Mouse (Mus musculus) neural tube, embryonic 10.5 days (tissue): Measurements from ENCODE around the gene Eva1a.

Experiments used
- DNase-seq: peaks from one replicate; pipeline ENCODE4 v3.0.0-alpha.2; 2017; ENCODE audit warnings: low spot score; ENCODE audit errors: extremely low spot score

The Eva1a gene

DNA sequence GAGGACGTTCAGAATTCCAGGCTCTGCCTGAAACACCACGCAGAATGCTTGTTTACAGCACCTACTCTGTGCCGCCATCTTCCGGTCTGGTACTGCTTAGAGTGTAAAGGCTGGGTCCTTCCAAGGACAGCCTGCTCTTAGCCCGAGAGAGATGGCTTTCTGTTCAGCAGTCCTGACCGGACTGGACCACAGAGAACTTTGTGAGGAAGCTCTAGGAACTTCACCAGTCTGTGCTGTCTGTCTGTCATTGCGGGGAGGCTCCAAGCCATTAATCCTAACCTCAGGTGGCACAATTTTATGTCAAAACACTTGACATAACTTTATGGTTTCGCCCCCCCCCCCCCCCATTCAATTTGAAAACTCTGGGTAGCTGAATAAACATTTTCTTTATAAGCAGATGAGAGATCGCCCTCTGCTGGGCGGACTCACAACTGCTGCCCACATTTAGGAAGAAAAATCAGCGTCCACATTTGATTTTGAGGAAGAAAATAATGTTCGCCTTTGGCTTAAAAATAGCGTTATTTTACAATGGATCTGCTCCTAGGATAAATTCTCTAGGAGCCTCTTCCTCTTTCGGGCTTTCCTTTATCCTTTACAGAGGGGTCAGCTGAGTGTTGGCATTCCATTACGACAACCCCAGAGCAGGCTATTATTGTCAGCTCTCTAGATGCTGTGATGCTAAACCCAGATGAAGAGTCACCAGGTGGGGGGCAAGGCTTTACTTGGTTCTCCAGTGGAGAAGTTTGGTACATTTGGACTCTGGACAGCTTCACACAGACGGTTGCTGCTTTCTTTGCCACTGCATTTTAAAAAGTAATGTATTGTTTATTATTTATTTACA, 78.7 kb downstream of the Eva1a start:
- peak; percentile 58 for DNase-seq

DNA sequence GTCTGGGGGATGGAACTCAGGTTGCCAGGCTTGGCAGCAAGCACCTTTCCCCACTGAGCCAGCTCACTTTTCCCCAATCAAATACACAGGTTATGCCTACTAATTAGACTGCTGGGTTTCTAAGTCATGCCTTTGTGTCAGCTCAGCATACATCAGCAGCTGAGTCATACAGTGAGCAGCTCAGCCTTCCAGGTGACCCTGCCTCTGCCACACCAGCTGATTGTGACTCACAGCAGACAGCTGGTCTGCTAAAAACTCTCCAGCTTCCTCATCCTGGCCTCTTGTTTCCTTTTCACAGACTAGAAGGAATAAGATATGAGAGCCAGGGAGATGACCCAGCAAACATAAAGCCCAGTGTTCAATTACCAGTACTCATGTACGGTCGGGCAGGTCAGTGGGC, 84.3 kb downstream of the Eva1a start:
- DNase-seq = no peak

DNA sequence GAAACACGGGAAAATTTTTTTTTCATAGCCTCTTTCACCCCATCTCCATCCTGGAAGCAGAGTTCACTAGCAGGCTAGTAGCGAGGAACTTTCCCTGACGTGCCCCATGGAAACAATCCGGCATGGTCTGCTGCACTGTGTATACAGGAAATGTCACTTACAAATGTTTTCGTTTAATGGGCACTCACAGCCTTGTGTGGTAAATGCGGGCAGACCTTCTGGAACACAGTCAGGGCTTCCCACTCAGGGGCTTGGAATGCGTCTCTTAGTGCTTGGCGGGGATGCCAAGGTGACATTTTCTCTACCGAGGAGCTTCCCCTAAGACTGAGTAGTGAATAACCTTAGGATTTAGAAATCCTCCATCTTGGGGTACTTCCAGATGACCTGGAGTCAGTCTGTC, 87.0 kb downstream of the Eva1a start:
- no peak for DNase-seq

DNA sequence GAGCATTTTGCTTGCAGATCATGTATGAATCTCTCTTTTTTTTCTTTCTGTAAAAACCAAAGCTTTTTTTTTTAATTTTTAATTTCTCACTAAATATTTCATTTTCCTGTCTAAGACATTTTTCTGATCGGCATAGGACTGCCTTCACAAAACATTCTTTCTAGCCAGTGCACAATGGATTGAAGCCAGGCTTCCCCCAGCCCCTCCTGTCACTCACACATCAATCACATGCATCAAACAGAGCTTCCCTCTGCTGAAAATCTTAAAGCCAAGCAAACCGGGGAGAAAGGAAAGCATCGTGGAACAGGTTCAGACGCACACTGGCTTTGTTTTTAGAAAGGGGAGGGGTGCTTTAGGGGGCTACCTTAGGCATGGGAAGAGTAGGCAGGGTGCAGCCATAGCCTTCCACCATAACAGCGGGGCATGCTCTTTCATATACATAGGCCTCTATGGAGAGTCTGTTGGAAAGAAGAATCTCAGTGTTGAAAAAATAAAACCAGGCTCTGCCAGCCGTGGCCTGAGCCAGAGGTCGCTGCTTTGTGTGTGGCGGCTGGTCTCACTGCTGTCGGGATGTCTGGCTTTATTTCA, 88.9 kb downstream of the Eva1a start:
- no peak for DNase-seq

DNA sequence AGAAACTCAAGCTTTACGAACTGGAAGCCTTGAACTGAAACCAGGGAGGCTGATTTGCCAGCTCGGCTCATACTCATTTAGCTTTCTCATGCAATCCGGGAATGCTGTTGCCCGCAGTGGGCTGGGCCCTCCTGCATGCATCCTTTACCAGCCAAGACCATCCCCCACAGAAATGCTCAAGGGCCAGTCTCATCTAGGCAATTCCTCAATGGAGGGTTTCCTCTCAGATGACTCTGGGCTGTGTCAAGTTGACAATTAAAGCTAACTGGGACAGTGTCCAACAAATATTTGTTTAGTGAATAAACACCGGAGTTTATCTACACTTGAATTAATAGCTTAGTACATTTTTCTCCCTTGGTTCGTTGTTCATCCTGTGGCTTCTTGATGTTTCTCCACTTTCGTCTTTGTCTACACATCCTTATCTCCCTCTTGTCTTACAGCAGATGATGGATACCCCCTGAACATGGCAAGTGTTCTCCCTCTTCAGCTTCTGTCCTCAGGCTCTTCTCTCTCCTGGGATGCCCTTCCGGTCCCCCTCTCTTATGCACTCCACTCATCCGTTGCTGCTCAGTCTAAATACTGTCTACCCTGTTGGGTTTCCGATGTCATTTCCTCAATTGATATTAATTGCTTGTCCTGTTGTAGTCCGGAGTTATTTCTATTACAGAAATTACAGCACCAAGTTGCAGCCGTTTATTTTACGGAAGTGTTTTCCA, 92.2 kb downstream of the Eva1a start:
- no peak for DNase-seq

DNA sequence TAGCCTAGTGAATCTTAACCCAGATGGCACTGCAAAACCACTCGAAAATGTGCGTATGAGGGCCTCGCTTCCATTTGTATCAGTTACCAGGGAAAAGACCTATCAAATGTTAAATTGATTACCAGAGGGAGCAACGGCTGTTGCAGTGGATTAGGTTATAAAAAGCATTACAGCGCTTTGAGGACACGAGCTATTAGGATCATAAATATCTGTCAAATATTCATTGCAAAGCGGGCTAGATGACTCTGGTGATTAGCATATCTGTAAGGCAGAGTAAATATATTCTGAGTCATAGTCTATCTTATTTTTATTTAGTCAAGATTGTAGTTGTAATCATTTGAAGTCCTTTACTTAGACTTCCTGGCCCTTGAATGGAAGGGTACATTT, 92.7 kb downstream of the Eva1a start:
- DNase-seq = no peak

DNA sequence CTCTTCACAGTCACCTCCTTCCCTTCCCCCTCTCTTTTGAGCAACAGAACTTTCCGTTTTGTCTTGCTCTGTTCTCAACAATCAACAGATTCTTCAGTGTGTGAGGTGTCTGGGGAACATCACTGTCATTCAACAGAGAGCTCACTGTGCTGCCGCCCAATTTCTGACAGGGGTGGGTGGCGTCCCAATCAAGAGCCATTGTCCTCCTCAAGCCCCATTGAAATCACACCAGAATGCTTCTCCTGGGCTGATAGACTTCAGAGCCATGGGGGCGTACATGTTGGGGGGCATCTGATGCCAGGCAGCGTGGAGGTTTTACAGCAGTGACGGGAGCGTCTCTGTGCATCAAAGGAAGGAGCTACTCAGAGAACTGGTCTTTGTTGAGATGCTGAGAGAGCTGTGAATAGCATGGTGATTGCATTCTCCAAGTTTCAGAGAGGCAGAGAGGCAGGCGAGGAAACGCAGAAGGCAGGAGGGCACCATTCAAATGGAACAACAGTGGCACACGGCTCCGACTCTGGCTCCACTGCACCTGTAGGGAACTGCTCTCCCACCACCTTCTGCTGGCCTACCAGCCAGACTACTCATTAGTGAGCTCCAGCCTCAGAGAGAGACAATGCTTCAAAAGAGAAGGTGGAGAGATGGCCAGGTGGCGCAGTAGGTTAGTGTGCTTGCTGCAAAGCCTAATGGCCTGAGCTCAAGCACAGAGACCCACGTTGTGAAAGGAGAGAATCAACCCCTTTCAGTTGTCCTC, 95.3 kb downstream of the Eva1a start:
- no peak for DNase-seq
